Mouse (Mus musculus): ENCODE measurements around the gene Nfix. TPM values are rescaled to one million over a fixed set of nuclear protein-coding genes. Genes with fewer than 3 reads are reported as not detected.
A peak's percentile ranks its signal among the peaks of the same experiment; 100 is the strongest.

Gene Nfix
- polyA plus RNA-seq, 1 experiment from 2014 or later: 14.2 TPM

- peak overlapping the region; percentile 81 for H3K9ac ChIP-seq
- no peaks in the 10 kb centered on the region for H3K27me3 ChIP-seq
- under 1% methylated on average over 29 of the region's 29 CpGs for WGBS
- H3K4me1 ChIP-seq: peaks cover 43% of the 10 kb centered on the region
- peak overlapping the region; percentile 88 for H3K27ac ChIP-seq
- H3K4me2 ChIP-seq (replicated peaks): peak overlapping the region; percentile 93
- peaks cover 15% of the 10 kb centered on the region; the same call in 1 of the 2 replicates for H3K36me3 ChIP-seq
- peak overlapping the region; percentile 62 for H3K4me3 ChIP-seq
- ATAC-seq (ENCODE audit: low FRiP score): peak; percentile 52
- no peaks in the 10 kb centered on the region for H3K9me3 ChIP-seq (replicated peaks)
These were observed 135.4 kb downstream of the Nfix start for GRCm38 (mm10) chr8:84664566-84665384.

DNA sequence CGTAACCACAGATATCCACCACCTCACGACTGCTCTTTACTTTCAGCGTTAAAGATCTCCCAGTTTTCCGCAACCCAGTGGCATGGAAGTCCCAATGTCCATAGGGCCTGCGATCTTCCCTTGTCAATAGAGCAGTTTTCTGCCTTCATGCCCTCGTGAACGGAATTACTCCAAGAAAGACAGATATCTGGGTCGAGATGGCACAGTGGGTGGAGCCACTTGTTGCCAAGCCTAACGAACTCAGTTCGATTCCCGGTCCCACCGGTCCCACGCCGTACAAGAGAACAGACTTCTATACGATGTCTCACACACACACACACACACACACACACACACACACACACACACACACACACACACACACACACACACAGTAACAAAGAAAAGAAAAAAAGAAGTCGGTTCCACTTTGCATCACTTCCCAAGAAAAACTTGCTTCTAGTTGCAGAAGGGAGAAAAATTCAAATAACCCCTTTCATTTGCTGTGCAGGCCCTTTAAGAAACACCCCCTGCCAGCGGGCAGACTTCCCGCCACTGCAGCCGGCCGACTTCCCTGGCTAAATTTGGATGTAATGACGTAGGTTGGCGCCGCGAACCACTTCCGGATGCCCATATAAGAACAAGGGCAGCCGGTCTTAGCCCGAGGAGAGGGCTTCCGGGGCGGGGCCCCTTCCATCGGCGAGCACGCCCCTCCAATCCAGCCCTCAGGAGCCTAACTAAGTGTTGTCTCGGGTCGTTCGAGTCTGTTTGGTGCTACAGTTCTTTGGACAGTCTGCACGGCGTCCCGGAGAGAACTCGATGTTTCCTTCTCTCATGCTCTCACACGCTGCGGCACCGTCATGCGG lies 136.4 kb downstream of the Nfix start:
- no peaks in the 10 kb centered on the region for H3K27me3 ChIP-seq
- peaks cover 46% of the 10 kb centered on the region for H3K4me1 ChIP-seq
- WGBS: 4% methylated on average over 42 of the region's 43 CpGs

DNA sequence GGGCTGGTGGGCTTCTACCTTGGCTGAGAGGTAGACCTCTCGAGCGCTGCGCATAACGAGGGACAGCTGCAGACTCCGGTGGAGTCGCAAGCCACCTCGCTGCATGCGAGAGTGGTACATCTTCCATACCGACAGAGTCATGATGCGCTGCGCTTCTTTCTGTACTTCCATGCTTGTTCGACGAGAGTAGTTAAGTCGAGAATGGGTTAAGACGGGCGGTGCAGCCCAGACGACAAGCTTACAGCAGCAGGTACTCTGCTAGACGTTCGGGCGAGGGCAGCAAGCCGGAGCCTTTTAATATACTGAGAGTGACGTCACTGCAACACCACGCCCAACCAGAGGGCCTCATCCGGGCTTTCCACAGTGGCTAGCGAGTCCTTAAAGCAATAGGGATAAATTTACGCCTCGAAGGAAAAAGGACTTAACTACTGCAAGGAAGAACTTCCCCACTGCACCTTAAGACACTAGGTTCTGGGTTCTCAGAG lies 137.5 kb downstream of the Nfix start, which contains the start of gene Ier2:
TSS of gene Ier2 (minus strand) at position 272 of the 485 bp plus-strand sequence.
- peaks cover 46% of the 10 kb centered on the region for H3K4me1 ChIP-seq
- H3K27ac ChIP-seq: peak within 1 kb of the TSS; percentile 88
- H3K27me3 ChIP-seq: no peaks in the 10 kb centered on the region
- peak within 1 kb of the TSS; percentile 72 for H3K9ac ChIP-seq
- under 1% methylated on average over 27 of the region's 27 CpGs for WGBS
- H3K36me3 ChIP-seq: 0 out of 2 replicates have a peak, but pooled peaks cover under 1% of the 10 kb centered on the region
- peak; percentile 75 for ATAC-seq (ENCODE audit: low FRiP score)
- H3K9me3 ChIP-seq (replicated peaks): no peaks in the 10 kb centered on the region
- peak within 1 kb of the TSS; percentile 93 for H3K4me2 ChIP-seq (replicated peaks)
- H3K4me3 ChIP-seq: peak within 1 kb of the TSS; percentile 62

More for the DNA sequence above, 136.4 kb downstream of the Nfix start:
- Histone ChIP-seq H3K27ac (peak overlapping the region; percentile 88), H3K9me3 (replicated peaks) (no peaks in the 10 kb centered on the region), H3K4me2 (replicated peaks) (peak overlapping the region; percentile 93), H3K9ac (peak overlapping the region; percentile 81), H3K4me3 (peak overlapping the region; percentile 62), H3K36me3 (peaks cover 11% of the 10 kb centered on the region; the same call in 1 of the 2 replicates)
- peak; percentile 85 for ATAC-seq (ENCODE audit: low FRiP score)

DNA sequence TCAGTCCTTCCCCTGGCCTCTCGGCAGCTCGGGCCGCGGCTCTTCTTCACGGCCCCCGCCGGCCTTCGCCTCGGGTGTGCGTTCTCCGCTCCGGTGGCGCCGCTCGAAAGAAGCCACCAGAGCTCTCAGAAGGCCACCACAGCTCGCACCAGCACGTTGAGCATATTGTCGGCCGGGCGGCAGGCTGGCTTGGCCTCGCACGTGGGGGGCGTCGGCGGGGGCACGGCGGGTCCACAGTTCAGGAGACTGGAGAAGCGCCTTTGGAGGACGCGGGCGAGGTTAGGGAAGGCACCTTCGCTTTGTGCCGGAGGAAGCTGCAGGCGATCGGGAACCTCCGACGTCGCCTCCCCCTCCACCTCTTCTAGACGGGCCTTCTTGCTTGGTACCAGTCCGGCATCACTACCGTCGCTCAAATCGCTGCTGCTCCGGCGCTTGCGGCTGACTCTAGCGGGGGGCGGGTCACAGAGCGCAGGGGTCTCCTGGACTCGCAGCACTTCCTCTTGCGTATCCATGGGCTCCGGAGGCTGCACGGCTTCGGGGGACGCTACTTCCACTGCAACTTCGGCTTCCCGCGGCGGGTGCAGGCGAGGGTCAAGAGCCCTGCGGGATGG lies 138.1 kb downstream of the Nfix start:
- under 1% methylated on average over 61 of the region's 61 CpGs for WGBS
- peaks cover 46% of the 10 kb centered on the region for H3K4me1 ChIP-seq

DNA sequence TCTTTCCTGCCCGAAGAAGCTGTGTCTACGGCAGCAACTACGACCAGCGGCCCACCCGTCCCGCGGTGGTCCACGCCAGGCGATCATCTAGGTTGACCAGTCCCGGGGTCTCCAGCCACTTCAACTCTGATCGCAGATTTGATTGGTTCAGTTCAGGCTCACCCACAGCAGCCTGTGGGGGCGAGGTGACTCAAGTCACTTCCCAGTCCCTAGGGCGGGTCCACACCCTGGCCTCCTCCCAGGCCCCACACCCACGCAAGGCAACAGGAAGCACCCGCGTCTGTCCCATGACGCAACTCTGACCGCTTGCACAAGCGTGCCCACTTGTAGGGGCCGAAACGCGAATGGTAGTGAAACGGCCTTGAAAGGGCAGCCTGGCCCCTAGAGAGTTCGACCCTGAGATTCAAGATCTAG lies 138.7 kb downstream of the Nfix start:
- no peaks in the 10 kb centered on the region for H3K27me3 ChIP-seq
- H3K4me2 ChIP-seq (replicated peaks): peak overlapping the region; percentile 93
- no peaks in the 10 kb centered on the region for H3K9me3 ChIP-seq (replicated peaks)
- peak overlapping the region; percentile 88 for H3K27ac ChIP-seq
- H3K9ac ChIP-seq: peak overlapping the region; percentile 72
- WGBS: under 1% methylated on average over 24 of the region's 24 CpGs
- ATAC-seq (ENCODE audit: low FRiP score): no peak
- H3K4me1 ChIP-seq: peaks cover 51% of the 10 kb centered on the region
- H3K36me3 ChIP-seq: no peaks in the 10 kb centered on the region
- peak overlapping the region; percentile 62 for H3K4me3 ChIP-seq

More for the DNA sequence above, 138.1 kb downstream of the Nfix start:
- H3K27ac ChIP-seq: peak overlapping the region; percentile 88
- peak overlapping the region; percentile 62 for H3K4me3 ChIP-seq
- peak overlapping the region; percentile 72 for H3K9ac ChIP-seq
- H3K27me3 ChIP-seq: no peaks in the 10 kb centered on the region
- H3K9me3 ChIP-seq (replicated peaks): no peaks in the 10 kb centered on the region
- ATAC-seq (ENCODE audit: low FRiP score): peak; percentile 14; the same call in 1 of the 2 replicates
- no peaks in the 10 kb centered on the region for H3K36me3 ChIP-seq
- H3K4me2 ChIP-seq (replicated peaks): peak overlapping the region; percentile 93

DNA sequence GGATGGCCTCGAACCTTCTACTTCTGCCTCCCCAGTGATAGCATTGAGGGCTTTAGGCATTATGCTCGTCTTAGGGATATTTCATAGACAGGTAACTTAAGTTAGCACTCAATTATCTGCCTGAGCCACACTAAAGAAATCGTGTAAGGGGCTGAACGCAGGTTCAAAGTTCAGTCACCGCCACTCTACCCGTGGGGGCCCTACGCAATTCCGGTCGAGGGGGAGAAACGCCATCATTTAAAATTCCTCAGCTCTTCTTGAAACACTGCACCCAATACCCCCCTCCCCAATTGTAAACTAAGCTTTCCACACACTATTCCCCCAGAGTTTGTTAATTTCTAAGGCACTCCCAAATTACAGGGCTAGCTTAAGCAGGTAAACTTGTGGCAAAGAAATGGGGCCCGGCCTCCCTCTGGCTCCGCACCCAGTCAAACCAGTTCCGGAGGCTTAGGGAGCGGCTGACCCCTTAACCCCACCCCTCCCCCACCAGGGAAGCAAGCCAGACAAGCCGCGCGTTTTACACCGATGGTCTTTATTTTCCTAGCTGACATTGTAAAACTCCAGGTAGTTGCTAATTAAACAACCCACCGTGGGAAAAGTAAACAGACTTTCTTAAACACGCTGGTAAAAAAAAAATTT lies 139.2 kb downstream of the Nfix start:
- no peaks in the 10 kb centered on the region for H3K27me3 ChIP-seq

GRCm38 (mm10) chr8:84659936-84660818 lies 140.0 kb downstream of the Nfix start:
- 2% methylated on average over 33 of the region's 33 CpGs for WGBS
- Histone ChIP-seq H3K36me3 (no peaks in the 10 kb centered on the region), H3K27ac (peak overlapping the region; percentile 88), H3K4me2 (replicated peaks) (peak overlapping the region; percentile 93), H3K27me3 (no peaks in the 10 kb centered on the region), H3K9me3 (replicated peaks) (no peaks in the 10 kb centered on the region), H3K9ac (peak overlapping the region; percentile 72), H3K4me1 (peaks cover 53% of the 10 kb centered on the region), H3K4me3 (peak overlapping the region; percentile 62)
- no peak for ATAC-seq (ENCODE audit: low FRiP score)

More for the DNA sequence above, 139.2 kb downstream of the Nfix start:
- no peak for ATAC-seq (ENCODE audit: low FRiP score)
- Histone ChIP-seq H3K4me1 (peaks cover 51% of the 10 kb centered on the region), H3K9me3 (replicated peaks) (no peaks in the 10 kb centered on the region), H3K9ac (peak overlapping the region; percentile 72), H3K4me3 (peak overlapping the region; percentile 62), H3K4me2 (replicated peaks) (peak overlapping the region; percentile 93), H3K36me3 (no peaks in the 10 kb centered on the region), H3K27ac (peak overlapping the region; percentile 88)
- WGBS: under 1% methylated on average over 20 of the region's 20 CpGs

- 89% methylated on average over 1 of the region's 1 CpGs for WGBS
- Histone ChIP-seq H3K4me2 (replicated peaks) (no peak overlapping the region), H3K27me3 (no peaks in the 10 kb centered on the region), H3K27ac (no peak overlapping the region), H3K36me3 (no peaks in the 10 kb centered on the region), H3K9me3 (replicated peaks) (no peaks in the 10 kb centered on the region), H3K9ac (no peak overlapping the region), H3K4me1 (peaks cover 59% of the 10 kb centered on the region), H3K4me3 (no peak overlapping the region)
- ATAC-seq (ENCODE audit: low FRiP score): no peak
These were observed 141.2 kb downstream of the Nfix start for GRCm38 (mm10) chr8:84658951-84659350.

DNA sequence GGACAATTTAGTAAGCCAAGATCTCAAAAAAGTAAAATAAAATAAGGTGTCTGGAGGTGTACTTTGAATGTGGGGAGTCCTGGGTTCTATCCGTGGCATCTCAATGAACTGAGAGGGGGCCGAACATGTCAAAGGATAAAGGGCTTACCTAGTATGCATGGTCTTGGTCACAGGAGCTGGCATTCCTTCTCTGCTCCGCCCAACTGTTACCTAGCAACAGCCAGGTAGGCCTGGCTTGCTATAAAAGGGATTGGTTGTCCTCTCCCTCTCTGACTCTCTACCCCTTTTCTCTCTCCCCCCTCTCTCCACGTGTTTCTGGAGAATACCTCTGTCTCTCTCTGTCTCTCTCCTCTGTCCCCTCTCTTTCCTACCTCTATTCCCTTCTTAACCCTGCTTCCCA lies 142.5 kb downstream of the Nfix start:
- H3K4me3 ChIP-seq: no peak overlapping the region
- H3K4me1 ChIP-seq: peaks cover 50% of the 10 kb centered on the region
- H3K27me3 ChIP-seq: no peaks in the 10 kb centered on the region
- no peak overlapping the region for H3K4me2 ChIP-seq (replicated peaks)
- no peak overlapping the region for H3K27ac ChIP-seq
- 36% methylated on average over 4 of the region's 4 CpGs for WGBS
- no peak overlapping the region for H3K9ac ChIP-seq
- no peaks in the 10 kb centered on the region for H3K36me3 ChIP-seq
- no peaks in the 10 kb centered on the region for H3K9me3 ChIP-seq (replicated peaks)
- ATAC-seq (ENCODE audit: low FRiP score): no peak

GRCm38 (mm10) chr8:84657203-84657602 lies 142.9 kb downstream of the Nfix start:
- Histone ChIP-seq H3K9ac (no peak overlapping the region), H3K4me3 (no peak overlapping the region), H3K4me1 (peaks cover 50% of the 10 kb centered on the region), H3K27ac (peak overlapping the region; percentile 89), H3K27me3 (no peaks in the 10 kb centered on the region), H3K4me2 (replicated peaks) (peak overlapping the region; percentile 56; the same call in 1 of the 2 replicates), H3K36me3 (no peaks in the 10 kb centered on the region), H3K9me3 (replicated peaks) (no peaks in the 10 kb centered on the region)
- ATAC-seq (ENCODE audit: low FRiP score): no peak

All from hindbrain, embryonic 12.5 days (tissue).